Mouse (Mus musculus): ENCODE data around the gene Dbn1.

GRCm38 (mm10) chr13:55475750-55476149 lies 12.2 kb downstream of the Dbn1 start:
- TF ChIP-seq CTCF (conservative IDR thresholded peaks at IDR 0.05 in 1 of 2, IDR thresholded peaks at IDR 0.05 in 1 of 2; ENCODE audit: low read depth in 2 of 2, low read length in 2 of 2) (no peak), JUND (conservative IDR thresholded peaks at IDR 0.05; ENCODE audit: low read depth, low read length) (no peak), POLR2A (IDR thresholded peaks at IDR 0.05; ENCODE audit: low read depth, low read length) (no peak), MAZ (IDR thresholded peaks at IDR 0.05; ENCODE audit: low read depth, low read length) (no peak), TBP (conservative IDR thresholded peaks at IDR 0.05; ENCODE audit: low read depth, low read length) (no peak), EP300 (IDR thresholded peaks at IDR 0.05; ENCODE audit: low read length) (no peak), ETS1 (conservative IDR thresholded peaks at IDR 0.05; ENCODE audit: low read depth, low read length) (no peak), KAT2A (IDR thresholded peaks at IDR 0.05; ENCODE audit: insufficient replicate concordance, low read length) (no peak), NRF1 (IDR thresholded peaks at IDR 0.05; ENCODE audit: low read depth, low read length) (no peak), SIN3A (IDR thresholded peaks at IDR 0.05; ENCODE audit: low read length) (no peak)
